Mouse (Mus musculus) C2C12 (cell line): ENCODE results near the gene Tspan5. TPM values are rescaled to one million over a fixed set of nuclear protein-coding genes. Genes with fewer than 3 reads are reported as not detected.

Experiments
- H3K27me3 ChIP-seq: one replicate; pipeline ENCODE4 v1.6.1; 2011; ENCODE audit not compliant: control insufficient read depth, insufficient read depth, insufficient read length
- H3K36me3 ChIP-seq: one replicate; pipeline ENCODE4 v1.6.1; 2011; ENCODE audit not compliant: control insufficient read depth, insufficient read depth
- H3K4me3 ChIP-seq: one replicate; pipeline ENCODE4 v1.5.1; 2011; ENCODE audit warnings: mild to moderate bottlenecking, control low read depth; ENCODE audit not compliant: poor library complexity, insufficient read depth, severe bottlenecking
- H3K79me2 ChIP-seq: one replicate; pipeline ENCODE4 v1.6.1; 2011; ENCODE audit not compliant: control insufficient read depth, insufficient read depth
- H3K79me3 ChIP-seq: one replicate; pipeline ENCODE4 v1.6.1; 2011; ENCODE audit warnings: low read depth, control low read depth
- H3ac ChIP-seq: one replicate; pipeline ENCODE3; 2011; ENCODE audit warnings: low read depth; ENCODE audit not compliant: control insufficient read depth, insufficient read length
- CEBPB ChIP-seq: IDR thresholded peaks from one replicate; pipeline ENCODE4 v1.6.1; 2011; ENCODE audit warnings: low read depth, mild to moderate bottlenecking, control low read depth, moderate library complexity
- CTCF ChIP-seq: IDR thresholded peaks from one replicate; pipeline ENCODE4 v1.5.1; 2011; ENCODE audit not compliant: control insufficient read depth, insufficient read depth, insufficient read length
- FOSL1 ChIP-seq: IDR thresholded peaks from one replicate; pipeline ENCODE4 v1.8.0; 2011; ENCODE audit warnings: mild to moderate bottlenecking, low read length; ENCODE audit not compliant: poor library complexity, insufficient read depth, severe bottlenecking
- MAX ChIP-seq: IDR thresholded peaks from one replicate; pipeline ENCODE4 v1.6.1; 2011; ENCODE audit warnings: mild to moderate bottlenecking, control low read depth
- MYOD1 ChIP-seq: IDR thresholded peaks from one replicate; pipeline ENCODE4 v1.6.1; 2011; ENCODE audit warnings: low read depth; ENCODE audit not compliant: control insufficient read depth, insufficient read length
- MYOG ChIP-seq: IDR thresholded peaks from one replicate; pipeline ENCODE4 v1.6.1; 2011; ENCODE audit not compliant: control insufficient read depth, insufficient read length; ENCODE audit errors: extremely low read depth
- USF1 ChIP-seq: IDR thresholded peaks from one replicate; pipeline ENCODE4 v1.6.1; 2011; ENCODE audit warnings: low read depth, mild to moderate bottlenecking, control low read depth, moderate library complexity
- polyA plus RNA-seq: library from polyadenylated mRNA; unstranded; fragments of >200 nt; fragmentation: generic; extraction: Trizol; gene quantifications from one replicate; pipeline ENCODE4 v1.2.1, GENCODE M21; 2012; ENCODE audit warnings: missing spikeins

Tspan5 gene
- polyA plus RNA-seq, 1 experiment: 35.7 TPM

DNA sequence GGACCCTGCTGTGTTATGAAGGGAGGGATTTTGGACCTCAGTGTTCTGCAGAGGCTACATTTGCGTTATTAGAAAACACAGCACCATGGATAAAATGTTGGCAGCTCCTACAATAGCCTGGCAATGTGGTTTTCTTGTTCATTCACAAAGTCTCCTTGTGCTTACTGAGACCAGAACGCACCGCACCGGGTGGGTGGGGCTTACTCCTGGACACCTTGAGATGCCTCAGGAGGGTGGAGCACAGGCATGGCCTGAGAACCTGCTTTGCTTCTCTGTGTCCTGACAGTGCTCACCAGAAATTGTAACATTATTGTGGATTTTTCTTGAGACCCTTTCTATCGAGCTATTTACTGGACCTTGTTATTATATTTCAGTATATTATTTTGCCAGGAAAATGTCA lies 47.3 kb downstream of the Tspan5 start:
- Histone ChIP-seq H3K79me2 (peaks cover 36% of the 10 kb centered on the region), H3K4me3 (no peak overlapping the region), H3ac (no peak overlapping the region), H3K27me3 (no peaks in the 10 kb centered on the region), H3K79me3 (peaks cover 17% of the 10 kb centered on the region), H3K36me3 (no peaks in the 10 kb centered on the region)
- TF ChIP-seq FOSL1: no peak
- no peak for TF ChIP-seq USF1
- TF ChIP-seq MAX: no peak
- no peak for TF ChIP-seq CTCF
- no peak for TF ChIP-seq MYOD1

DNA sequence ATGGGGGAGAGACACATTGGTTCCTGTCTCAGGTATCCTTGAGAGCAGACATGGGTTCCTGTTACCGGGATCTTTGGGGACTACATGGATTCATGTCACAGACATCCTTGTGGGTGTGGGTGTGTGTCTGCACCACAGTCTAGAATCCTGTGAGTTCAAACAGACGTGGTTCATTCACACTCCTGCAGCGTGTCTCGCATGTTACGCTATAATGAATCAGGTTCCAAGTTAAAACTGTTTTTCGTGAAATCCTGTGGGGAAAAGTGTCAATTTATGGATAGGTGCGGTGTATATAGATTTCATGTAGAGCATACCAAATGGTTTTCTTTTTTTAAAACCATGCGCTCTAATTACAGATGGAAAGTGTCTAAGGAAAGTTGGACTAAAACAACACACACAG lies 52.5 kb downstream of the Tspan5 start:
- no peak overlapping the region for H3ac ChIP-seq

DNA sequence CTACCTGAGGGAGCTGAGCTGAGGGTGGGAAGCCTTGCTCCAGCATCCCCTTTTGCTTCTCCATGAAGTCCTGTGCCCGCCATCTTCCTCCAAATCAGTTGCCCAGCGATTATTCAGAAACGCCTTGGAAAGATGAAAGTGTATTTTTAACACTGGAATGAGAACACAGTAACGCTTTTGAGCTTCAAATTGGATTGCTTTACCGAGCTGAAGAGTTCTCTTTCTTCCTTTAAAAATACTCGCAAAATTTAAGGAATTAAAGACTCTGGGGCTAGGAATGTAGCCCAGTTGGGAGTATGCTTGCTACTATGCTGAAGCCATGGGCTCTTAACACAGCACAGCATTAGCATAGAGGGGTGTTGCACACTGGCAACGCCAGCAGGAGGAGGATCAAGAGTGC lies 54.0 kb downstream of the Tspan5 start:
- Histone ChIP-seq H3K79me3 (peaks cover 15% of the 10 kb centered on the region), H3K27me3 (no peaks in the 10 kb centered on the region), H3K36me3 (no peaks in the 10 kb centered on the region), H3ac (no peak overlapping the region), H3K4me3 (no peak overlapping the region), H3K79me2 (peaks cover 38% of the 10 kb centered on the region)
- TF ChIP-seq FOSL1: no peak
- TF ChIP-seq CEBPB: no peak
- no peak for TF ChIP-seq CTCF
- no peak for TF ChIP-seq USF1
- TF ChIP-seq MAX: no peak
- TF ChIP-seq MYOG: no peak
- TF ChIP-seq MYOD1: no peak

More for the DNA sequence above, 52.5 kb downstream of the Tspan5 start:
- Histone ChIP-seq H3K27me3 (no peaks in the 10 kb centered on the region), H3K36me3 (no peaks in the 10 kb centered on the region), H3K4me3 (no peak overlapping the region), H3K79me2 (peaks cover 45% of the 10 kb centered on the region), H3K79me3 (peaks cover 10% of the 10 kb centered on the region)
- TF ChIP-seq MAX: no peak

DNA sequence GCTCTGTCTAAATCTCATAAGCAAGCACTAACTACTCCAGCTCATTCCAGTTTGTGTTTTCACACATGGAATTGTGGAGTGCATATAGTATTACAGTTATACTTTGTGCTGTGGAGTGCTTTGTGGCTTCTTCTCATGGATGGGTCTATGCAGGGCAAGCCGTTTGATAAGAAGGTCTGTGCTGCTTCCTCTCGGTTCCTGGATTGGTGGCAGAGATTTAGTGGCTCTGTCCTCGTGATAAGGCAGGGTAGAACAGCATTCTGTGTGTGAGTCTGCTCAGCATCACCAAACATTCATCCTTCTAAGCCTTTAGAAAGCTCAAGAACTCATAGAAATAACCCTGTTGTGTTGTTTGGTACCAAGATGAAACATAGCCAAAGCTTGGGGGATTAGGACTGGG lies 54.6 kb downstream of the Tspan5 start:
- Histone ChIP-seq H3K79me2 (peaks cover 38% of the 10 kb centered on the region), H3K36me3 (no peaks in the 10 kb centered on the region), H3K79me3 (peaks cover 15% of the 10 kb centered on the region), H3K27me3 (no peaks in the 10 kb centered on the region), H3K4me3 (no peak overlapping the region), H3ac (no peak overlapping the region)
- TF ChIP-seq MAX: no peak
- TF ChIP-seq CEBPB: no peak
- no peak for TF ChIP-seq MYOD1
- no peak for TF ChIP-seq CTCF
- TF ChIP-seq USF1: no peak
- no peak for TF ChIP-seq FOSL1
- no peak for TF ChIP-seq MYOG

DNA sequence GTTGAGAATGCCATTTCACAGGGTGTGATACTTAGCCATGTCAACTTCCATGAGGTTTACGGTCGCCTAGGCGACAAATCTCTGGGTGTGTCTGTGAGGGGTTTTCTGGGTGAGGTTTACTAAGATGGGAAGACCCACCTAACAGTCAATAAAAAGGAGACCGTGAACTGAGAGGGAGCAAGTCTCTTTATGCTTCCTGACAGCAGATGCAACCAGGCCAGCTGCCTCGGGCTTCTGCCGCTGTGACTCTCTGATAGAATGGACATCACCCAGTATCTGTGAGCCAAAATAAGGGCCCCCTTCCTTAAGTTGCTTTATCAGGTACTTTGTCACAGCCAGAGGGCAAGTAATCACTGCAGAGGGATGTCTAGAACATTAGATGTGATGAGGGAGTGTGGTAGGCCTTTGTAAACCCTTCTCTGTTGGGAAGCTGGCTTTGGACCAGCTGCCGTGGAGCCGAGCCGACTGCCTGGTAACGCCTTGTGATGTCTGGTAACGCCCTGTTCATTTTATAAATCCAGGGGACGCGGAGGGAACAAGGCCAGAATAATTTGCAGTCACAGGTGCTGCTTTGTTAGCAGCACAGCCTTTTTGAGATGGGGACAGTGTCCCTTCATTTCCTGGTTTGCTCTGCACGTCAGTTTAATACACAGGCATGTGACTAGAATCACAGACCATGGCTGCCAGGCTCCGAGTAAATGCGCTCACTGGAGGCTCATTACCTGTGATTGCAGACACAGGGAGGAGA lies 58.8 kb downstream of the Tspan5 start:
- Histone ChIP-seq H3ac (no peak overlapping the region), H3K4me3 (no peak overlapping the region), H3K79me3 (peaks cover 20% of the 10 kb centered on the region), H3K79me2 (peaks cover 50% of the 10 kb centered on the region), H3K36me3 (no peaks in the 10 kb centered on the region), H3K27me3 (no peaks in the 10 kb centered on the region)
- TF ChIP-seq CTCF: no peak
- no peak for TF ChIP-seq CEBPB
- TF ChIP-seq USF1: no peak
- TF ChIP-seq MYOG: no peak
- no peak for TF ChIP-seq MYOD1
- no peak for TF ChIP-seq MAX
- TF ChIP-seq FOSL1: no peak

DNA sequence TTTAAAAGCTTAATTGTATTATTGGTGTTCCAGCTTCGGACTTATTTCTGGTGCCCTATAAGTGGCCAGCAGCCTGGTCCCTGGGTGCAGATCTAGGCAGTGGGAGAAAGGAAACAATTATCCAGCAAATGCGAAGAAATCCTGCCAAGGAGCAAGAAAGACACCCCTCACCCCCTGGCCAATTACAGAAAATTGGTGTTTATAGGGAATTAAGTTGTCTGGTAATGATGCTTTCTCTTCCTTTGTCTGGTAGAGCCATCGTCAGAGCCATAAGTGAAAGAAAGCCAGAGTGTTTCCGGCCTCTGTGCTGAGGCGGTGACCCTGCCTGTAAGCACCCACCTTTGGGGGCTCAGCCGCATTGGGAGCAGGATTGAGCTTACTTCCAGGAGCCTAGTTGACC lies 59.7 kb downstream of the Tspan5 start:
- Histone ChIP-seq H3ac (no peak overlapping the region), H3K36me3 (no peaks in the 10 kb centered on the region), H3K79me2 (peaks cover 49% of the 10 kb centered on the region), H3K4me3 (no peak overlapping the region), H3K79me3 (peaks cover 22% of the 10 kb centered on the region), H3K27me3 (no peaks in the 10 kb centered on the region)
- TF ChIP-seq CTCF: no peak
- TF ChIP-seq MAX: no peak
- no peak for TF ChIP-seq CEBPB
- TF ChIP-seq MYOG: no peak
- no peak for TF ChIP-seq MYOD1
- no peak for TF ChIP-seq USF1
- no peak for TF ChIP-seq FOSL1
